Mouse (Mus musculus) midbrain, embryonic 13.5 days (tissue): ENCODE data around the gene Hspg2. TPM values are rescaled to one million over a fixed set of nuclear protein-coding genes. Genes with fewer than 3 reads are reported as not detected.

Experiments
- ATAC-seq: fragments of 200-750 bp; cut with Nextera tagmentation; 2 replicates; pipeline ENCODE4 v1.8.0; 2017; ENCODE audit warnings: mild to moderate bottlenecking, moderate TSS enrichment, moderate library complexity
- H3K27ac ChIP-seq: fragments of 300-500 bp; sonication (generic); 2 replicates; pipeline ENCODE4 v1.5.1; 2015; ENCODE audit warnings: inconsistent platforms, mild to moderate bottlenecking, moderate library complexity
- H3K27me3 ChIP-seq: fragments of 300-500 bp; sonication (generic); 2 replicates; pipeline ENCODE4 v1.6.1; 2015; ENCODE audit warnings: mild to moderate bottlenecking, inconsistent platforms
- H3K36me3 ChIP-seq: fragments of 300-500 bp; sonication (generic); 2 replicates; pipeline ENCODE4 v1.6.1; 2015; ENCODE audit warnings: mild to moderate bottlenecking, inconsistent platforms
- H3K4me1 ChIP-seq: fragments of 300-500 bp; sonication (generic); replicated peaks from 2 replicates; pipeline ENCODE4 v1.6.1; 2015; ENCODE audit warnings: inconsistent platforms
- H3K4me2 ChIP-seq: fragments of 300-500 bp; sonication (generic); replicated peaks from 2 replicates; pipeline ENCODE4 v1.6.1; 2015; ENCODE audit warnings: moderate library complexity, mild to moderate bottlenecking, inconsistent platforms
- H3K4me3 ChIP-seq: fragments of 300-500 bp; sonication (generic); replicated peaks from 2 replicates; pipeline ENCODE4 v1.5.1; 2015; ENCODE audit warnings: mild to moderate bottlenecking, inconsistent platforms
- H3K9ac ChIP-seq: fragments of 300-500 bp; sonication (generic); replicated peaks from 2 replicates; pipeline ENCODE4 v1.6.1; 2015; ENCODE audit warnings: mild to moderate bottlenecking, inconsistent platforms
- H3K9me3 ChIP-seq: fragments of 300-500 bp; sonication (generic); 2 replicates; pipeline ENCODE4 v1.6.1; 2016; ENCODE audit warnings: mild to moderate bottlenecking, inconsistent platforms
- WGBS: fragments of 180-500 bp; shearing (Covaris S2); methylation state at CpG from one replicate; pipeline ENCODE4 v1.1.7; 2015; 5-methylcytosine and 5-hydroxymethylcytosine counted together
- polyA plus RNA-seq: library from polyadenylated mRNA; unstranded; fragments of >200 nt; fragmentation: Nextera tagmentation; extraction: Ambion mirVana; gene quantifications from 2 replicates; pipeline ENCODE4 v1.2.1, GENCODE M21; 2015

The Hspg2 gene
- polyA plus RNA-seq, 1 experiment from 2014 or later, result 5.0 TPM

DNA sequence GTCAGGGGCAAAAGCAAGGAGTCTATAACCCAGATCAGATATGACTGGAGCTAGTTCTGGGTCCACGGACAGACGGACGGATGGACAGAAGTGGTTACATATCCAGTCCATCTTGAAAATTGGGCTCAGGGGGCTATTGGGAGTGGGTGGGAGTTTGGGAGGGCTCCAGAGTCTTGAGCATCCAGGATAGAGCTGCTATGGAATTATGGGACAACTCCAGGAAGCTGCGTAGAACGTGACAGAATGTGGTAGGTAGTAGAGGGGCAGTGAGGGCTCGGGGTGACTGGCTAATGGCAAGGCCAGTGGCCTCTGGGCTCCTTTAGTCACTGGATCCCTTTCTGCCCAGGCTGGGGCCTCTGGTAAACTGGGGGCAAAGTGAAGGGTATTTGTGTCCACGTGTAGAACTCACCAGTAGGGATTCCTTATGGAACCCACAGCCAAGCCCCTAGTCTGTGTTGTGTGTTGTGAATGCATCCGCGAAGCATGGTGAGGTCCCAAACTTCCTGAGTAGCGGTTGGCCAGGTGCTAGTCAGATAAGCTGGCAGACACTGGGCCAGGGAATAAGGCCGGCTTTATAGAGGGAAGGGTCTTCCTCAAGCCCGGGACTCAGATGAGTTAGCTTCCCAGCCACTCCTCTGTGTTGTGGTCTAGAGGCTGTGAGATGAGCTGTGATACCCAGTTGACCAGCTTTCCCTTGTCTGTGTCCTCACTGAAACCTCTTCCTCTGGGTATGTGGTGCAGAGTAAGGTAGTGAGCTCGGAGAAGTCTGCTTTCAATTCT is 6.9 kb downstream of the Hspg2 start:
- Histone ChIP-seq H3K4me2 (no peak overlapping the region), H3K9me3 (no peaks in the 10 kb centered on the region), H3K9ac (no peak overlapping the region), H3K36me3 (no peaks in the 10 kb centered on the region), H3K4me3 (no peak overlapping the region), H3K4me1 (peaks cover 37% of the 10 kb centered on the region), H3K27ac (no peak overlapping the region), H3K27me3 (peaks cover 8% of the 10 kb centered on the region; the same call in 1 of the 2 replicates)
- WGBS, result 92% methylated on average over 13 of the region's 13 CpGs
- no peak for ATAC-seq

DNA sequence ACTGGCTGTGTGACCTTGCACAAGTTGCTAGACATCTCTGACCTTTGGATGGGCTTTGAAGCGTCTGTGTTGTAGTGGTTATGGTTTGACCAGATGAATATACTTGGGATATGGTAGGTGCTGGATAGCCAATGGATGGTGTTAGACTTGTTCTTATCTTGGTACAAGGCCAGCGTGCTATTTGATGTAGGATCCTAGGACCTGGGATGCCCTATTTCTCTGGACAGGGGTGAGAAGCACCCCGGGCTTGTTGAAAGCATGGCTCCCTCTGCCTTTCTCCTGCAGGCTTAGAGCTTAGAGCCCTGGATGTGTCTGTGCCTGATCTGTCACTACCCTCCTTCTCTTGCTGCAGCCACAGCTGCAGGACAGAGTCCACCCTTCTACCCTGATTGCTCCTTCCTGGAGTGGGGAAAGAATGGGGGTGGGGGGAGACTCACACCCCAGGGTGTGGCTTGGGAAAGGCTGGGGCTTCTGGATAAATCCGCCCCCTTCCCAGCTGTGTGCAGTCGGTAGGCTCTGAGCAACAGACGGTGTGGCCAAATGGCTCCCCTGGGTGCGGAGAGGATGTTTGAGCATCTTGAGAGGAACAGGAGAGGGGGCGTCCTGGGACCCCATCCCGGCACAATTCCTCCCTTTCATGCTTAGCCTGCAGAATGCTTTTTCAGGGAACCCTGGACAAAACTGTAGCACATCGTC is 7.6 kb downstream of the Hspg2 start:
- no peak for ATAC-seq
- no peak overlapping the region for H3K4me3 ChIP-seq
- peaks cover 10% of the 10 kb centered on the region; the same call in 1 of the 2 replicates for H3K27me3 ChIP-seq
- H3K27ac ChIP-seq, result no peak overlapping the region
- 40% methylated on average over 10 of the region's 10 CpGs for WGBS
- H3K36me3 ChIP-seq, result no peaks in the 10 kb centered on the region
- H3K9ac ChIP-seq, result no peak overlapping the region
- no peak overlapping the region; the same call in 1 of the 2 replicates for H3K4me2 ChIP-seq
- no peaks in the 10 kb centered on the region for H3K9me3 ChIP-seq
- peaks cover 42% of the 10 kb centered on the region for H3K4me1 ChIP-seq

DNA sequence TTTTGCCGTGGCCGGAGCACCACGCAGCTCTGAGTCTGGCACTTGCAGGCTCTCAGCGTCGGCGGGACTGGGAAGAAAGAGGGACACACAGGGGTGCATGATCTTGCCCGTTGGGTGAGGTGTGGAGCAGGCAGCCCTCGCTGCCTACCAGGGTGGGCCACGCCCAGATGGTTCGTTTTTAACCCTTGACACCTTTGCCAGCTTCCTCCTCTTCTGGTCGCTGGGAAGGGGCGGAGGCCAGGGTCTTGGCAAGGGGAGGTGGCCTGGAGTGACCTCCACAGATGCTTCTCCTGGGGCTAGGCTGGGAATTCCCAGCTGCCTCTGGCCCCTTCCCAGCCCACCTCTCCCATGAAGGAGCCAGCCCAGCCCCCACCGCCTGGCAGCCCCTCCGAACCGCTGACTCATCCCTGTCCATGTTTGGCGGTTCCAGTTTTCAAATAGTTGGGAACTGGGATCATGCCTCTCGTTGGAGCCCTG is 8.2 kb downstream of the Hspg2 start:
- 24% methylated on average over 17 of the region's 17 CpGs for WGBS
- no peak overlapping the region; the same call in 1 of the 2 replicates for H3K4me2 ChIP-seq
- H3K9me3 ChIP-seq, result no peaks in the 10 kb centered on the region
- no peak overlapping the region for H3K27ac ChIP-seq
- H3K27me3 ChIP-seq, result peaks cover 12% of the 10 kb centered on the region; the same call in 1 of the 2 replicates
- ATAC-seq, result 0 out of 2 replicates have a peak, but pooled peaks have one; percentile 12
- H3K36me3 ChIP-seq, result no peaks in the 10 kb centered on the region
- peaks cover 45% of the 10 kb centered on the region for H3K4me1 ChIP-seq
- H3K4me3 ChIP-seq, result no peak overlapping the region
- H3K9ac ChIP-seq, result no peak overlapping the region

DNA sequence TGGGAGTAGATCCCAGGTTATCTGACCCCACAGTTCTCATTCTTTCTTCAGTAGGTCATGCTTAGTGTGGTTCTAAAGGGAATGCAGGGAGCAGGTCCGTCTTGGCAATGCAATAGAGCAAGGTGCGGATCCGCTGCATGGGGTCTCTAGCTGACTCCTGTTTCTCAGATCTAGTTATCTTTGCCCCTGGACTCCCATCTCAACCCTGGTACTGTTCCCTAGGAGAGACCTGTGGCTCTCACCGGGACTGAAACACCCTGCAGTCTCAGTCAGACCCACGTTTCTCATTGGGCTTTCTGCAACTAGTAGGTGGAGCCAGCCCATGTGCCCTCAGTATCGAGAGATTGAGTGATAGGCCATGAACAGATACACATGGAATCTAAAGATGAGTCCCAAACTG is 9.0 kb downstream of the Hspg2 start:
- Histone ChIP-seq H3K4me1 (peaks cover 47% of the 10 kb centered on the region), H3K27me3 (peaks cover 12% of the 10 kb centered on the region; the same call in 1 of the 2 replicates), H3K9me3 (no peaks in the 10 kb centered on the region), H3K4me3 (no peak overlapping the region), H3K9ac (no peak overlapping the region), H3K27ac (no peak overlapping the region), H3K4me2 (no peak overlapping the region), H3K36me3 (no peaks in the 10 kb centered on the region)
- ATAC-seq, result no peak
- 51% methylated on average over 6 of the region's 6 CpGs for WGBS

DNA sequence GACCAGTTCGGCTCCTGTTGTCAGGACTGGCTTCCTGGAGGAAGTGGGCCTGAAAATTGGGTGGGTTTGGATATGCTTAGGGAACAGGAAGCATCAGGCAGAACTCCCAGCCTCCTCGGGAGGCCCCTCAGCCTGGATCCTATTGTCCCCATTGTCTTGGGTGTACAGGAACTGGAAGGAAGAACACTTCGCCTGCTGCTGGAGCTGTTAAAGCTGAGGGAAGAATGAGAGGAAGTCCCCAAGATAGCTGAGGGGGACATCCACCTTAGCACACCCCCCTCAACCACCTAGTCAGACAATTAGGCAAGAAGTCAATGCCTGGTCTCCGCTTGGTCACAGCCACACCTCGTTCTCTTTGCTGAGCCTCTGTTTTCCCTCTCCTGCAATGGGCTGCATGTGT is 9.7 kb downstream of the Hspg2 start:
- no peak overlapping the region for H3K4me3 ChIP-seq
- H3K4me2 ChIP-seq, result no peak overlapping the region
- H3K36me3 ChIP-seq, result no peaks in the 10 kb centered on the region
- 56% methylated on average over 5 of the region's 5 CpGs for WGBS
- no peaks in the 10 kb centered on the region for H3K9me3 ChIP-seq
- H3K4me1 ChIP-seq, result peaks cover 47% of the 10 kb centered on the region
- H3K27ac ChIP-seq, result no peak overlapping the region; the same call in 1 of the 2 replicates
- no peak overlapping the region for H3K9ac ChIP-seq
- peaks cover 12% of the 10 kb centered on the region; the same call in 1 of the 2 replicates for H3K27me3 ChIP-seq
- ATAC-seq, result no peak

DNA sequence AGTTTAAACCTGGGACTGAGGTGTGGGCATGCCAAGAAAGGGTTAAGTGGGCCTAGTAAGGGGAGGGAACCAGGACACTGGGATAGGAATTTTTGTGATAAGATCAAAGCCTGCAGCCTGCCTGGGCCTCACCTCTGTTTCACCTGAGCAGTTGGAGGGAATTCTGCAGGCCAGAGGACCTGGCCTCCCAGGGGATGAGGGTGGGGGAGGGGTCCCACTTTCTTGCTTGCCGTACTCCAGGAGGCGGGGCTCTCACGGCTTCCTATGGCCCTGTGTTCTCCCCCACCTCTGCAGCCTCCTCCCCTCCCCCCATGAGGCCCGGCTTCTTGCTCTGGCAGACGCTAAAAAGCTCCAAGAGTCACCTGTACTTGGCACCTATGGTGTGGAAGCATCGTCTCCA is 11.2 kb downstream of the Hspg2 start:
- 7% methylated on average over 6 of the region's 6 CpGs for WGBS
- H3K9me3 ChIP-seq, result no peaks in the 10 kb centered on the region
- ATAC-seq, result no peak
- H3K4me1 ChIP-seq, result peaks cover 54% of the 10 kb centered on the region
- no peak overlapping the region for H3K4me2 ChIP-seq
- H3K9ac ChIP-seq, result 0 out of 2 replicates have a peak overlapping the region, but pooled peaks have one; percentile 14
- H3K27me3 ChIP-seq, result peaks cover 12% of the 10 kb centered on the region; the same call in 1 of the 2 replicates
- no peak overlapping the region for H3K27ac ChIP-seq
- H3K4me3 ChIP-seq, result no peak overlapping the region
- no peaks in the 10 kb centered on the region for H3K36me3 ChIP-seq

DNA sequence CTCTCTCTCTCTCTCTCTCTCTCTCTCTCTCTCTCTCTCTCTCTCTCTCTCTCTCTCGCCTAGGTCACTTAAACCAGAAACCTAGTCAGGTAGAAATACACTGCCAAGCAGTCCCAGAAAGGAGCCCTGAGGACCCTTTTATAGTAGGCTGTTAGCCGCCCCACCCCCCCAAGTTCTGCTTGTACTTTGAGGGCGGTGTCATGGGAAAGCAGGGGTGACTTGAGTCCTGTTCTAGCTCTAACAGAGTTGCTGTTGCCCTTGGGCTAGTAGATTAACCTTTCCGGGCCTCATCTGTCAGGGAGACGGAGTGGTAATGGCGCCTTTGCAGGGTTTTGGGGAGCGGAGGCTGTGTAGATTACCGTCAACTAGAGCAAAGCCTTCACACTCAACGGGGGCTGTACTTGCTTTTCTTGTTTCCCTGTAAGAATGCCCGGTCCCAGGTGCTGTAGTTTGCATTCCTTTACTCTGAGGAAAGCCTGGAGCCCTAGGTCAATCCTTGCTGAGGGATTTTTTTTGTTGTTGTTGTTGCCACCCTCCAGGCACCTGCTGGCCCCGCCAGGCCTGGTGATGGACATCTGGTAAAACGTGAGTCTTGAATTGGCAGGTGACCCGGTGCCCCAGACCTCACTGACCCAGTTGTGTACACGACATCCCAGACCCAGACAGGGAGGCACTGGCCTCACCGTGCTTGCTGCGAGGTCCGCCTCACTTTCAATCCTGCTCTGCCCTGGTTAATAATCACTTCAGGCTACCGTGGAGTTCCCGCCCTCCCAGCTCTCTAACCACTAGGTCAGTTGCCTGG is 11.8 kb downstream of the Hspg2 start:
- no peaks in the 10 kb centered on the region for H3K9me3 ChIP-seq
- no peaks in the 10 kb centered on the region for H3K36me3 ChIP-seq
- H3K4me1 ChIP-seq, result peaks cover 61% of the 10 kb centered on the region
- H3K27me3 ChIP-seq, result peaks cover 12% of the 10 kb centered on the region; the same call in 1 of the 2 replicates
- WGBS, result 16% methylated on average over 19 of the region's 19 CpGs
- H3K9ac ChIP-seq, result no peak overlapping the region
- H3K4me2 ChIP-seq, result no peak overlapping the region
- no peak overlapping the region for H3K27ac ChIP-seq
- no peak for ATAC-seq
- no peak overlapping the region for H3K4me3 ChIP-seq

DNA sequence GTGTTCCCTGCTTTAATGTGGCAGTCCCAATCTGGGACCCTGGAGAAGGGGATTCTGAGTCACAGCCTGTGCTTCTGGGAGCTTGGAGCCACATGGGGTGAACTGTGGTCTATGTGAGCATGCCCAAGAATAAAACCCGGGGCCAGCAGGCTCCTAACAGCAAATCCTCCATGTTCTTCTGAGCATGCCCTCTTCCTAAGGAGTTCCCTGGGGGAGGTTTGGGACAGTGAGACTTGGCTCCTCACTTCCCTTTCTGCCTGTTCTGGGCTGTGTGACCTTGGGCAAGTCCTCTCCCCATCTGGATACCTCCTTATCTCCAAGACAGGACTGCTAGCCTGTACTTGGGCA is 12.4 kb downstream of the Hspg2 start:
- WGBS, result 20% methylated on average over 1 of the region's 1 CpGs
- H3K9ac ChIP-seq, result no peak overlapping the region
- no peak overlapping the region for H3K27ac ChIP-seq
- H3K4me1 ChIP-seq, result peaks cover 67% of the 10 kb centered on the region
- peaks cover 8% of the 10 kb centered on the region; the same call in 1 of the 2 replicates for H3K27me3 ChIP-seq
- no peaks in the 10 kb centered on the region for H3K9me3 ChIP-seq
- H3K36me3 ChIP-seq, result no peaks in the 10 kb centered on the region
- ATAC-seq, result no peak
- no peak overlapping the region for H3K4me2 ChIP-seq
- H3K4me3 ChIP-seq, result no peak overlapping the region

DNA sequence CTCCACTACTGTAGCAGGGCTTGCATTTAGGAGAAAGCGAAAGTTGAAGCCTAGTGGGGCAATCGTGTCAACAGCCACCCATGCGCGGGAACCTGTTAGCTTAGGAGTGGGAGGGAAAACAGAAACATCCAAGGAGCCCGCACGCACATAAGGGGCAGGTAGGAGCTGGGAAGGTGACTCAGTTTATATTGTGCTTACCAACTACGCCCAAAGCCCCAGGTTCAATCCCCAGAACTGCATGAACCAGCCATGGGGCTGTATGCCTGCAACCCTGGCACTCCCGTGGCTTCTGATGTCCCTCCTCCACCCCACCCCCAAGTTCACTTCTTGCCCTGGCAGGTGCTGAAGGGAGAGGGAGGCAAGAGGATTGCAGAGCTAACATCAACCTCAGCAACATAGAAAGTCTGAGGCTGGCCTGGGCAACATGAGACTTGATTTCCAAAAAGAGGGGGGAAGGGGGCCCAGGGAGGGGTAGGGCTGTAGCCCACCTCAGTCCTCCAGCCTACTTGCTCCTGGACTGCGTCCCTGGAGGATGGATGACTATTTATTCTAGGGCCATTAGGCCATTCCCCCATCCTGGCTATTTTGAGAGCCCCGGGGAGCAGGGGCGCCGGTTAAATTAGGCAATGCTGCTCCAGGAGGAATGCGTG is 12.9 kb downstream of the Hspg2 start:
- 69% methylated on average over 13 of the region's 13 CpGs for WGBS
- H3K9me3 ChIP-seq, result no peaks in the 10 kb centered on the region
- H3K4me1 ChIP-seq, result peaks cover 68% of the 10 kb centered on the region
- H3K36me3 ChIP-seq, result no peaks in the 10 kb centered on the region
- peaks cover 7% of the 10 kb centered on the region; the same call in 1 of the 2 replicates for H3K27me3 ChIP-seq
- H3K4me2 ChIP-seq, result no peak overlapping the region
- H3K9ac ChIP-seq, result no peak overlapping the region
- no peak overlapping the region for H3K27ac ChIP-seq
- ATAC-seq, result no peak
- H3K4me3 ChIP-seq, result no peak overlapping the region

DNA sequence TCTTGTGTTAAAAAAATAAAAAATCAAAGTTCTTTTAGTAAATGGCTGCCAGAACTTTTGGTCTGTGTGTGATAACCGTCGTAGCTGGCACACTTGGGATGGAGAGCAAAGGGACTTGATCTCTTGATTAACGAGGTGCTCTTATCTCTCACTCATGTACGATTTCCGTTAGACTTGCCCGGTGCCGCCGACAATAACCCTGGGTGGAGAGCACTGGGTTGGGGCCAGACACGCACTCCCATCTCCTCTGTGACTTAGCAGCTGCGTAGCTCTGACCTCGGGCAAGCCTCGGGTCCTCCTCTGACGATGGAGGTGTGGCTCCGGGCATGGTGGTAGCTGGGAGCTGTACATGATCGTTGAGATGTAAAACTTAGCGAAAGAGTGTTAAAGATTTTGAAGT is 15.3 kb downstream of the Hspg2 start:
- ATAC-seq, result no peak
- peaks cover 7% of the 10 kb centered on the region; the same call in 1 of the 2 replicates for H3K27me3 ChIP-seq
- H3K4me3 ChIP-seq, result no peak overlapping the region
- H3K9me3 ChIP-seq, result no peaks in the 10 kb centered on the region
- no peak overlapping the region for H3K9ac ChIP-seq
- no peak overlapping the region for H3K4me2 ChIP-seq
- H3K36me3 ChIP-seq, result no peaks in the 10 kb centered on the region
- H3K4me1 ChIP-seq, result peaks cover 70% of the 10 kb centered on the region
- 78% methylated on average over 16 of the region's 16 CpGs for WGBS
- no peak overlapping the region for H3K27ac ChIP-seq

DNA sequence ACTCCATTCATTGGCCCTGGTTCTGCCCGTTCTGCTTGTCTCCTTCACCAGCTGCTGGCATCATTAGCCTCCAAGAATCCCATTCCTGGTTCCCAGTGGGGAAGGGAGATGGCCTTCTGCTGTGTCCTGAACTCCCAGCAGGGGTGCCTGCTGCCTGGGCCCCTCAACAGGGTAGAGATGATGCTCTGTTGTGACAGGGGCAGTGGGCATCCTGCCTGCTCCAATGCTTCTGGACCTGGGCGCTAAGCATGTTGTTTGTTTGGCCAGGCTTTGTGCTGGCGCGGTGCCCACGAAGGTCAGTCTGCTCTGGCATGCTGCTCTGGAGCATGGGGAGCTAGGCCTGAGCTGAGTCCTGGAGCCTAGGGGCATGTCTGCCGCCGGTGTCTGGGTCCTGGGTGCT is 16.0 kb downstream of the Hspg2 start:
- no peak overlapping the region for H3K4me2 ChIP-seq
- no peak overlapping the region for H3K4me3 ChIP-seq
- no peaks in the 10 kb centered on the region for H3K9me3 ChIP-seq
- H3K27me3 ChIP-seq, result peaks cover 6% of the 10 kb centered on the region; the same call in 1 of the 2 replicates
- 83% methylated on average over 7 of the region's 7 CpGs for WGBS
- H3K27ac ChIP-seq, result no peak overlapping the region
- no peaks in the 10 kb centered on the region for H3K36me3 ChIP-seq
- no peak for ATAC-seq
- peaks cover 74% of the 10 kb centered on the region for H3K4me1 ChIP-seq
- H3K9ac ChIP-seq, result no peak overlapping the region
